Mouse (Mus musculus) forelimb bud, embryonic 11.5 days (tissue): ENCODE results near the gene 4930503B20Rik.

Experiments used
- DNase-seq: peaks from one replicate; pipeline ENCODE4 v3.0.0-alpha.2; 2012; ENCODE audit warnings: low read depth, low spot score

Gene 4930503B20Rik

DNA sequence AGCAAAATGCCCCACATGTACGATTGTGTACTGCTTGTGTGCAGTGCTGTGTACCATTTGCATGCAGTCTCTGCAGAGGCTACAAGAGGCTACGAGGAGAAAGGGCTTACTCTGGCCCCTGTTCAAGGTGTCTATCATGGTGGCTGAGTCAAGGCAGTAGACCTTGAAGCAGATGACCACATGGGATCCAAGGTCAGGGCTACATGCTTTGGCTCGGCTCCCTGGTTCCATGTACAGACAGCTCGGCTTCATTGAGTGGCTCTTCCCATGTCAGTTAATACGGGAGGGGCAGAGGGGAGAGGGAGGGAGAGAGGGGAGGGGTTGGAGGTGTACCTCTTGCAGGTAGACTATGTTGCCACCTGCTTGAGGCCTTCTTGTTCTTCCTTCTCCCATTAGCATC, 1.3 kb upstream of the 4930503B20Rik start:
- no peak for DNase-seq

GRCm38 (mm10) chr3:146650716-146651115, 401 bp downstream of the 4930503B20Rik start:
- no peak for DNase-seq

DNA sequence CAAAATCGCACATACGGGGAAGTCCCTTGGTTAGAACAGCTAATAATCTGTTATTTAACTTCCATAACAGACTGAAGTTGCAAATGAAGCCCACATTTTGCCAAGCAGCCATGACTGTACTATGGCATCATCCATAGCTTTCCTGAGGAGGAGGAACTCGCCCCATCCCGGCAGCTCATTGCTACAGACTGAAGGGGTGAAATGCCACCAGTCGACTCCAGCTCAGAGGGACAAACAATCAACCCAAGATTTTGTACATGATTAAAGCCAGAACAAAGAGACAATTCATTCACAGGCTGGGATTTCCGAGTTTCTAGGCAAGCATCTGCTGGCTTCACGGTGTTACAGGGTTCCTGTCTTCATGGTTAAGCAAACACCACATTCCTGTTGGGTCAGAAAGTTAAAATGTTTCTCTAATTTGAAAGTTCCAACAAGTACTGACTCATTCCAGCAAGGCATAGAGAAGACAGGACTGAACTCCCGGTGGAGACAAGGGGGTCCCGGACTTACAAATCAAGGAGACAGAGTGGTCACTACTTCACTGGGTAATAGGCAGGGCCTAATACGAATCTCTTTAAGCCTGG, 1.7 kb downstream of the 4930503B20Rik start:
- no peak for DNase-seq

- DNase-seq = no peak
These were observed 9.2 kb downstream of the 4930503B20Rik start for GRCm38 (mm10) chr3:146641818-146642427.

DNA sequence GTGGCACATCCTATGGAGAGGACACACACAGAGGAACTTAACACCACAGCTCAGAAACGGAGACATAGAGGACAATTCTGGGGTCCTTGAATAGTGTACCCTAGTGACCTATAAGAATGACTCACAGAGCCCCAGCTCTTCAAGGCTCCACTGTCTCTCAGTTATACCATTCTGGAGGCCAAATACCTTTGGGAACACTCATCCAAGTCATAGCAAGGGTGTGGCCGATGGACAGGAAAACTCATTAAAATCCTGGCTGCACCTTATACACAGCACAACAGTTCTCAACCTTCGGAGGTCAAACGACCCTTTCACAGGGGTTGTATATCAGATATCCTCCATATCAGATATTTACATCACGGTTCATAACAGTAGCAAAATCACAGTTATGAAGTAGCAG, 18.6 kb downstream of the 4930503B20Rik start:
- DNase-seq = no peak

DNA sequence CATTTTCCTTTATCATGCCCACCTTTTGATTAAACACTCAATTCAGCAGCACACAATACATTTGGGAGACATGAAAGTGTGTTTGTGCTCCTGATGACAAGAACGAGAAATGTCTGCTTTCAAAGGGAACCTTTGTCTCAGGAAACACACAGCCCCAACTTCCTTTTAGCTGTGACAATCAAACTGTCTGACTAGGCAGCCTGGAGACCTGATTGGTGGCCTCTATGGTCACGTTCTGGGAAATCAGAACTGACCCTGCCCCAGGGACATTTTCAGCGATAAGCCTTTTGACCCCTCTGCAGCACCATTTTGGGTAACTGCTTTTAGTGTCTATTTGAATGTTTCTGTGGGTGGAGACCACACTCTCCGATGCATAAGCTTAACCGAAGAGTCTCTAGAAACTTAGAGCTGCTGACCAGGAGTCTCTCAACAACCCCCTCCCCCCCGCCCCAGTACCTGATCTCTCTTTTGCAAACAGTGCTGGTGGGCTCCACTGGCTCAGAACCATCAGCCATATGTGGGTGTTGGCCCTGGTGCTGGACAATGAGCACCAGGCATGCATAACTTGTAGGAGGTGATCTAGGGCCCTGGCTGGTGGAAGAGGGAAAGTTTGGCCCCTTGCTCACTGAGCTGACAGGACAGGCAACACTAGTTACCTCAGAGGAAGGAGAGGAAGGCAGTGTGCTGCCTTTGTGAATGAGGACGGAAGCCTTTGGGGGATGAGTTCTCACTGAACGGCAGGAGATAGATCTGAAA, 22.7 kb downstream of the 4930503B20Rik start:
- no peak for DNase-seq

DNA sequence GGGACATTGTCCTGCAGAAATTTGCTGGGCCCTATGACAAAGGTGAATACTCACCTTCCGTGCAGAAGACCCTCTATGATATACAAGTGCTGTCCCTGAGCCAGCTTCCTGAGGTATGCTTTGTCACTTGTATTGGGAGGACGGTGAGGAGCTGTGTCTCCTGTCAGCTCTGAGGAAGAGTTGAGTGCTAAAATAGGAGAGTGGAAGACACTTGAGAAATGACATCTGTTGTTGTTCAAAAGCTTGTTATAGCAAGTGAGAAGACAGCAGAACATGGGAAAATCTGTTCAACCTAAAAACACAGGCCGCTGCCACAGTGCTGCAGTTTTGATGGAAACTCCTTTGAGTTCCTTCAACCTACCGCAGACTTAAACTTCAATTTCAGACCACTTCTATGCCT, 25.4 kb downstream of the 4930503B20Rik start:
- no peak for DNase-seq

DNA sequence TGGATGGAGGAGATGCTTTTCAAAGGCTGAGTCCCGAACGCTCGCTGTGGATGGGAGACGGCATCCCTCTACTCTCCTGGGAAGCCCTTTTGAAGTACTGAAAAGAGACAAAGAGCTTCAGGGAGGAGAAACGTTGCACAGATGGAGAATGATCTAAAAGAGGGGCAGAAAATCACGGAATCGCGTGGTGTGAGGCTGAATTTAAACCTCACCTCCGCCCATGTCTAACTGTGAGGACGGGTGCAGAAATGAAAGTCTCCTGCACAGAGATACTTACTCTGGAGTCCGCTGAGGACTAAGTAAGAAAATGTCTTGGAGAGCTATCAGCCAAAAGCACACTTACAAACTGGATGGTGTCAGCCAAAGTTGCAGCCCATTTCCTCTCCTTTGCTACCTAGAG, 29.2 kb downstream of the 4930503B20Rik start:
- DNase-seq = no peak

DNA sequence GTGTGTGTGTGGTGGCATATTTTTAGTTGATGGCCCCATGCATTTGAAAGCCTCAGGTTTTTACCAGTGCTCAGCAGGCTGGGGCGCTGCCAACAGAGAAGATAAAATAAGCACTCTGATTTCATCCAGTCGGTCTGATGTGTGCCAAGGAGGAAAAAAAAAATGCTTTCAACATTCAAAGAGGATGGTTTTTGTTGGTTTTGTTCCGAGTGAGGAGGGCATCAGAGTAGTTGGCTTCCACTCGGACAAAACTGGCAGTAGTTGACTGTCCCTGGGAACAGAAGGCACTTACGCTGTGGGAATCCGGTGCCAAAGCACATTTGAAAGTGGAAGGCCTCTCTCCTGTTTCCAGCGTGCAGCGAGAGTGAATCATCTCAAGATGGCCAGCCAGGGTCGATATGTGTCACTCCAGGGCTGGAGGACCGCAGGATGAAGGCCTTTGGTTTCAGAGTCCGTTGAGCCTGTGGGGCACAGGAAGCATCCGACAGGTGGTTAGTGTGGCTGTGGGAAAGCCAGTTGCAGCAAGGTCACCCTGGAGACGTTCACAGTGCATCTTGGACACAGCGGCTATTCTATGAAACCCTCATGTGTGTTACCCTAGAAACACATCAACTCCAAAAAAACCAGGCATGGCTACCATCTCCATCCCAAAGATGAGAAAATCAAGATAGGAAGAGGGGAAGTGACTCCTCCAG, 30.4 kb downstream of the 4930503B20Rik start:
- no peak for DNase-seq

DNA sequence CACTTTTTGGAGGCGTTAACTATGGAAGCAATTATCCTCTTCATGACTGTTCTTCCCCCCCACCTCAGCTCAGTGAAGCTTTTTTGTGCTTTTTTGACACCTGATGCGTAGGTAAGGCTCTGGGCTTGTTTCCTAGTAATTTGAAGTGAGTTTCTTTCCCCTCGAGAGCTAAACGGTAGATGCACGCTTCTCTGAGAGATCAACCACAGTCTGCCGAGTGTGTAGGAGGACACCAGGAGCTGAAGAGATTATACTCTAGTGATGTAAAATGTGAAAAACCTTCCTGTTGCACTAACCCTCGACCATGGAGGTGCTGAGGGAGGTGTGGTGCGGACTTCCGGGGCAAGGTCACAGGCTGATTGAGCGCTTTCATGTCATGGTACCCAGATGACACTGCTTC, 31.0 kb downstream of the 4930503B20Rik start:
- no peak for DNase-seq

- DNase-seq = no peak
These were observed 32.8 kb downstream of the 4930503B20Rik start for GRCm38 (mm10) chr3:146618357-146618756.

DNA sequence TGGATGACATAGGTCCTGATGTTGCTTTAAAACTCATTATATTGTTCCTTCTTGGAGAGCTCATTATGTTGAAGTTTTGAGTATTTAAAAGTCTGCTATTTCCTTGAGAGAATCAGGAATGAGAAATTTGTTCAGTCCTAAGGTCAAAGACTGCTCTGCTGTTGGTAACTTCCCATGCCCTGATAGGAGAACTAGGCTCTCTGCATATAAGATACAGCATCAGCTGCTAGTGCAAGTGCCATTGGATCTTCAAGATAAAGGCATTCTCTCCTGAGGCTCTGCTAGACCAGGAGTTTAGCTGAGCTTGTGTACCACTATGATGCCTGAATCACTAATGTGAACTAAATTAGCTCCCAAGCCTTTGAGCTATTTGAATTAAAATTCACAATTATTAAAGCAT, 33.2 kb downstream of the 4930503B20Rik start:
- DNase-seq = no peak

DNA sequence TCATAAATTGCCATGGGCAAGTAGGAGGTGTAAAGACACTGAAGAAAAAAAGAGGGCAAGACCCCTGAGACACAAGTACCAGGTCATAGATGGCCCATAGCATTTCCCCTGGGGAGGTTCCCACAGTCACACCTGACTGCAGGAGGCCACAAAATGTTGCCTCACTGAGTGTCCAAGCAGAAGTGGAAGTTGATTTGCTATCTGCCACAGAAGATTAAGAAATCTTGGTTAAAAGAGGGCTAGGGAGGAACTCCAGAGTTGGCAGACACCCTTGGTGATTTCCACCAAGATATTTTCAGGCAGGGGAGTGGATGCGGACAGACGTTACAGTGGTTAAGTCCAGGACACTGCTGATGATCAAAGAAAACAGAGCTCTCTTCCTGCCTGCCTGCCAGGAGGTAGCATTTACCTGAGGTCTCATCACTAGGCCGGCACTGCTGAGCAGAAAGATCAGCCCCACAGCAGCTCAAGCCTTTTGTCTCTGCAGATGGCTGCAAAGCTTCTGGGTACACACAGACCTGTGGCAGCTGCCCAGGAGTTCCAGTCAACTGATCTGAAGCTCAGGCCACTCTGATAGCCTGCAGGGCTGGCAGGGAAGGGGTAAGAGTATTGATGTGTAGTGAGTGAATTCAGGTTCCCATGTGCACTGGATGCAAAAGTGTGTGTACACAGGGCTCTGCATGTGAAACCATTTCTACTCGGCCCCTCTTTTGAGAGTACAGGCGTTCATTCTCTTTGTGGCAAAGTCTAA, 34.4 kb downstream of the 4930503B20Rik start:
- DNase-seq = no peak

DNA sequence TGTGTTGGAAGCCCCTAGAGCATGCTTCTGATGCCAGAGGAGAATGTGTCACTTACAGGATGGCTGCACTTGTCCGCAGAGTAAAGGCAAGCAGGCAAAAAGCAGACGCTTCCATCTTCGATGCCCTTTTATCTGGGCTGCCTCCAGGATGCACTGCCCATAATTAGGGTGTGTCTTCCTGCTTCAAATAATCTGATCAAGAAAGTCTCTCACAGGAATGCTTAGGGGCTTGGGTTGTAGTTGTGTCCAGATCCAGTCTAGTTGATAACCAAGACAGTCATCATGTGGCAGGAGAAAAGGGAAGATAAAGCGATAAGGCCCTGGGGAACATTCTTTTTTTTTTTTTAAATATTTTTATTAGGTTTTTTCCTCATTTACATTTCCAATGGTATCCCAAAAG, 35.6 kb downstream of the 4930503B20Rik start, which contains the start of gene Dnase2b:
TSS of gene Dnase2b (minus strand) at position 101 of the 400 bp plus-strand sequence.
- no peak for DNase-seq

DNA sequence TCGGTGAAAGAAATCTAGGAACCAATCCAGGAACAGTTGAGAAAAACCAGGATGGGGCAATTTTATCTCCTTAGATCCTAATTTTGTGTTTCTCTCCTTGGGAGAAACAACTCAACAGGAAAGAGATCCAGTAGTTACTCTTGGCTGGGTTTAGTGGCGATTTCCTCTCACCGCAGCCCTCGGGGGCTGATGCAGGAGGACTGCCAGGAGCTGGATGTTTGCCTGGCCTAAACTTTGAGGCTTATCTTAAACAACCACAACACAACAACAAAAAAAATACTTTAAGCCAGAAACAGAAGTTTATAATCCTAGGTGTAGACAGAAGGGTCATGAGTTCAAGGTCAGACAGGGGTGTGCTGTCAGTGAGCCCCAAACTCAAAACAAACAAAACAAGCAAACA, 39.3 kb downstream of the 4930503B20Rik start:
- no peak for DNase-seq

DNA sequence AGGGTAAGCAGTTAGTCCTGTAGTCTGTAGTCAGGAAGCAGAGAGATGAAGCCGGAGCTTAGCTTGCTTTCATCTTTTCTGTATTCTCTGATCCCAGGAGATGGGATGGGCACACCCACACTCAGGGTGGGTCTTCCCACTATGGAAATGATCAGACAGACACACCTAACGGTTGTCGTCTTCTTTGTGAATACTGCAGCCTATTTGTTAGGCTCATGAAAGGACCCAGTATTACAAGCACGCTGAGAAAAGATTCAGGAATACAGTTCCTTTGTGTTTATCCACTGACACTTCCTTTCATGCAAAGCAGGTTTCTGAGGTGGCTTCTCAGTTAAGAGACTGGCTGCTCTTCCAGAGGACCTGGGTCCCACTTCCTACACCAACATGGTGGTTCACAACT, 39.9 kb downstream of the 4930503B20Rik start:
- no peak for DNase-seq

DNA sequence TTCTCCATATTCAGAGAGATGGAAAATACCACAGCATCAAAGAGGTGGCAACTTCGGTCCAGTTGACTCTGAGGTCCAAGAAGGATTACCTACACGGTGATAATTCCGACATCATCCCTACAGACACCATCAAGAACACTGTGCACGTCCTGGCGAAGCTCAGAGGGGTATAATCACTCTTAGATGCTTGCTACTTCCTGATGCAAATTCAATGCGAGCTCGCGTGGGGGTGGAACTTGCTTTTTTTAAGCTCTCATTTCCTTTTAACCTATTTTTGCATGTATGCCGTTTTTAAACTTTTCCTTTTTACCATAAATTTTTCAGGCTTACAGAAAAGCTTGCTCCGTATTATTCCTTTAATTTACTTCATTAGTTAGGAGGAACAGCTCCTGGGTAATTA, 40.8 kb downstream of the 4930503B20Rik start:
- no peak for DNase-seq

- no peak for DNase-seq
These were observed 43.7 kb downstream of the 4930503B20Rik start for GRCm38 (mm10) chr3:146607368-146607767.

- no peak for DNase-seq
These were observed 46.5 kb downstream of the 4930503B20Rik start for GRCm38 (mm10) chr3:146604647-146605046.

DNA sequence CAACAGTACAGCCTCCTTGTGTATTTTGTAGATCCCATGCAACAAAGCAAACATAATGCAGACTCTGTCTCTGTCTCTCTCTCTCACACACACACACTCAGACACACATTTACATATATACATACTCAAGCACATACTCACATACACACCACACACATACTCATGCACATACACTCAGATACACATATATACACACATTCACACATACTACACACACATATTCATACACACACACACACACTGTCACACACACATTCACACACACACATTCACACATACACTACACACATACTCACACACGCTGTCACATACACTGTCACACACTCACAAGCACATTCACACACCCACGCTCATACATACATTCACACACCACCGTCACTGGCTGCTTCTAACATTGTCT, 48.6 kb downstream of the 4930503B20Rik start:
- DNase-seq = no peak

GRCm38 (mm10) chr3:146601205-146601604, 49.9 kb downstream of the 4930503B20Rik start:
- DNase-seq = no peak
